Mouse (Mus musculus) lung, embryonic 16.5 days (tissue): ENCODE data around the gene Cenpv. TPM values are rescaled to one million over a fixed set of nuclear protein-coding genes. Genes with fewer than 3 reads are reported as not detected.
"Not testable (repeated sequence)": the region's sequence is repeated elsewhere in the genome, so short reads cannot be mapped to it uniquely, and the experiment has no call there.

Experiments
- ATAC-seq: fragments of 200-750 bp; cut with Nextera tagmentation; 2 replicates; pipeline ENCODE4 v1.8.0; 2017; ENCODE audit warnings: low read depth, mild to moderate bottlenecking, moderate library complexity
- H3K27ac ChIP-seq: fragments of 300-500 bp; sonication (generic); 2 replicates; pipeline ENCODE4 v1.5.1; 2014; ENCODE audit warnings: mild to moderate bottlenecking, control low read depth, low read length
- H3K27me3 ChIP-seq: fragments of 300-500 bp; sonication (generic); 2 replicates; pipeline ENCODE4 v1.6.1; 2014; ENCODE audit warnings: low read depth, low read length, mixed read lengths; ENCODE audit not compliant: control insufficient read depth, insufficient read depth
- H3K36me3 ChIP-seq: fragments of 300-500 bp; sonication (generic); 2 replicates; pipeline ENCODE4 v1.6.1; 2014; ENCODE audit warnings: low read length; ENCODE audit not compliant: control insufficient read depth, insufficient read depth
- H3K4me1 ChIP-seq: fragments of 300-500 bp; sonication (generic); replicated peaks from 2 replicates; pipeline ENCODE4 v1.6.1; 2014; ENCODE audit warnings: low read length, mixed read lengths; ENCODE audit not compliant: control insufficient read depth, insufficient read depth
- H3K4me2 ChIP-seq: fragments of 300-500 bp; sonication (generic); 2 replicates; pipeline ENCODE4 v1.6.1; 2014; ENCODE audit warnings: low read depth, low read length, control low read depth
- H3K4me3 ChIP-seq: fragments of 300-500 bp; sonication (generic); 2 replicates; pipeline ENCODE4 v1.5.1; 2014; ENCODE audit warnings: mild to moderate bottlenecking, low read length, control low read depth
- H3K9ac ChIP-seq: fragments of 300-500 bp; sonication (generic); 2 replicates; pipeline ENCODE4 v1.6.1; 2014; ENCODE audit warnings: low read length, control low read depth
- H3K9me3 ChIP-seq: fragments of 300-500 bp; sonication (generic); 2 replicates; pipeline ENCODE4 v1.6.1; 2016; ENCODE audit warnings: low read length; ENCODE audit not compliant: control insufficient read depth
- WGBS: fragments of 180-500 bp; shearing (Covaris S2); extraction: QIAGEN DNeasy Blood & Tissue Kit; methylation state at CpG from one replicate; pipeline ENCODE4 v1.1.7; 2014; 5-methylcytosine and 5-hydroxymethylcytosine counted together
- polyA plus RNA-seq: library from polyadenylated mRNA; unstranded; fragments of >200 nt; fragmentation: Nextera tagmentation; extraction: Ambion mirVana; gene quantifications from 2 replicates; pipeline ENCODE4 v1.2.1, GENCODE M21; 2015

The Cenpv gene
- polyA plus RNA-seq, 1 experiment from 2014 or later = 9.0 TPM

GRCm38 (mm10) chr11:62518991-62519390, 20.1 kb downstream of the Cenpv start:
- 17% methylated on average over 2 of the region's 2 CpGs for WGBS
- ATAC-seq = no peak

DNA sequence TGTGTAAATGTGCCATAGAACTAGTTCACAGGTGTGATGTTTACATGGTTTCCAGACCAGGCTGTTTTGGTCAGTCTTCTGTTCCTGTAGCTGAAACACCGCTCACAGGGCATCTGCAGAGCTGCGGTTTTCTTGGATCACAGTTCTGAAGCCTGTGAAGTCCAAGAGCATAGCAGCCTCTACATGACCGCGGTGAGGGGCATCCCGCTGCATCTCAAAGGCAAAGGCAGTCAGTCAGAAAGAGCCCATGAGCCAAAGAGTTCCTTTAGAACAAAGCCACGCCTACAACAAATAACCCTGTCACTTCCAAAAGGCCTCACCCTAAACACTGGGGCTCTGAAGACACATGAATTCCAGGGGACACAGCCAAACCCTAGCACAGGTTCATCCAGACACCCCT, 25.8 kb downstream of the Cenpv start:
- Histone ChIP-seq H3K27ac (no peak overlapping the region), H3K4me1 (no peaks in the 10 kb centered on the region), H3K4me2 (no peak overlapping the region), H3K9me3 (no peaks in the 10 kb centered on the region), H3K36me3 (no peaks in the 10 kb centered on the region), H3K9ac (no peak overlapping the region), H3K4me3 (no peak overlapping the region), H3K27me3 (no peaks in the 10 kb centered on the region)
- ATAC-seq = no peak
- 77% methylated on average over 6 of the region's 6 CpGs for WGBS

More at GRCm38 (mm10) chr11:62518991-62519390, 20.1 kb downstream of the Cenpv start:
- no peak overlapping the region for H3K4me3 ChIP-seq
- H3K27ac ChIP-seq = no peak overlapping the region
- no peaks in the 10 kb centered on the region for H3K4me1 ChIP-seq
- H3K36me3 ChIP-seq = no peaks in the 10 kb centered on the region
- H3K4me2 ChIP-seq = no peak overlapping the region
- no peaks in the 10 kb centered on the region for H3K9me3 ChIP-seq
- H3K9ac ChIP-seq = no peak overlapping the region
- no peaks in the 10 kb centered on the region for H3K27me3 ChIP-seq

DNA sequence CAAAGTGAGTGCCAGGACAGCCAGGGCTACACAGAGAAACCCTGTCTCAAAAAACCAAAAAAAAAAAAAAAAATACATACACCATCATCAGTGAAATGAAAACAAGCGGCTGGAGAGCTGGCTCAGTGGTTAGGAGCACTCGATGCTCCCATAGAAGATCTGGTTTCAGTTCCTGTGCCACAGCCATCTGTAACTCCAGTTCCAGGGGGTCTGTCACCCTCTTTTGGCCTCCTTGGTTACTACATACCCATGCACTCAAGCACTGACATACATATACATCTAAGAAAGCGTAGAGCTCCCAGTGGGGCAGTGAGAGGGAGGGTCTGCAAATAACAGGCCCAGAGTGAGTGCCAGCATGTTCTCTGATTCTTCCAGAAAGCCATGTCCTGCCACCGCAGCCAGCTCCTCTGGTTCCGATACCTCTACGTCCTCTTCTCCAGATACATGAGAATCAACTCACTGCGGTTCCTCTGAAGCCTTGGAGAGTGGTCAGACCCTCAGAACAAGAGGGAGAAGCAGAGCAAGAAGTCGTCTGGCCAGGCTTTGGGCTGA, 26.5 kb downstream of the Cenpv start:
- no peak overlapping the region for H3K4me2 ChIP-seq
- no peak overlapping the region for H3K4me3 ChIP-seq
- no peaks in the 10 kb centered on the region for H3K36me3 ChIP-seq
- H3K4me1 ChIP-seq = no peaks in the 10 kb centered on the region
- H3K27ac ChIP-seq = no peak overlapping the region
- H3K9me3 ChIP-seq = no peaks in the 10 kb centered on the region
- no peak for ATAC-seq
- 81% methylated on average over 8 of the region's 8 CpGs for WGBS
- no peak overlapping the region for H3K9ac ChIP-seq
- H3K27me3 ChIP-seq = no peaks in the 10 kb centered on the region

DNA sequence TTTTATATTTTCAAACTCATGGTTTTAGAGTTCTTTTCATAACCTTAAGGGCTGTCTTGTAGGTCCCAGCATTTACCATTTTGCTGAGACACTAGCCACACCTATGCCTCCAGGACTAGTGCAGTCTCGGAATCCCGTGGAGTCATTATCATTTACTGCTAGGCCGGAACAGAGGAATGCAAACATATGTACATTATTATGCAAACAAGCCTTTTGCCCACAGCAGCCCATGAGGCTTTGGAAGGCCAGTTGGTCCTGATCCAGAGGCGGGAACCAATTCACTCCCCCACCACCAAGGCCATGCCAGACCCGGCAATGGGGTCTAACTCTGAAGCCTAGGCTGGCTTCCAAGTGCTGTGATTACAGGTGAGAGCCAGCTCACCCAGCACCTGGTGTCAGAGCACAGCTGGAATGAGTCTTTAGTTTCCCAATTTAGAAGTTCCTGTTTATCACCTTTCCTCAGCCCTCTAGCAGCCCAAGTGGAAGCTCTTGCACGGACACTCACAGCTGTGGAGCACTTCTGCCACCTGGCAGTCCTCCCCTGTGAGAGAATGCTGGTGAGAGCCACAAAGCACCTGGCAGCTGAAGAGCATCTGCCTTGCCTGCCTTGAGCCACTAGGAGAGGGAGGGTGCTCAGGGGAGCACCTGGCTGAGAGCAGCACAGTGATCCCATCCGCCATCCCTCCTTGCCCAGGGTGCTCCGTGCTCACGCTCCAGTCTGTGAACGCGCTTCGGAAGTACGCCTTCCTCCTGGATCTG, 27.4 kb downstream of the Cenpv start:
- no peak overlapping the region for H3K4me3 ChIP-seq
- H3K9me3 ChIP-seq = no peaks in the 10 kb centered on the region
- no peak overlapping the region for H3K27ac ChIP-seq
- ATAC-seq = no peak
- 77% methylated on average over 13 of the region's 13 CpGs for WGBS
- H3K4me1 ChIP-seq = no peaks in the 10 kb centered on the region
- H3K4me2 ChIP-seq = no peak overlapping the region
- no peaks in the 10 kb centered on the region for H3K36me3 ChIP-seq
- H3K9ac ChIP-seq = no peak overlapping the region
- no peaks in the 10 kb centered on the region for H3K27me3 ChIP-seq

DNA sequence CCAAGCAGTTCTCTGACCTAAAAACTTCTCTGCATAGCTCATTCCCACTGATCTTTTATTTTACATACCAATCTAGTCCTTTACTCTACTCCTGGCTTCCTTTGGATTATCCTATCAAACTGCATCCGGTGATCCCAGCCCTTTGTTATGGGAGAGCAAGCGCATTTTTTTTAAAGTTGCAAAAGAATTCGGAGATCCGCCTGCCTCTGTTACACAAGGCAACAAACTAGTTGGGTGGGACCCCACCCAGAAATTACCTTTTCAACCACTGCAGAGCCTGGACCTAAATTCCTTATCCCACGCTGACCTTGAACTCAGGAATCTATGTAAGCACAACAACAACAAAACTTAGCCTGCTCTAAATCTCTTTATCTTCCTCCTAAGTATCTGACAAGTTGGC, 28.1 kb downstream of the Cenpv start:
- no peaks in the 10 kb centered on the region for H3K9me3 ChIP-seq
- H3K4me2 ChIP-seq = no peak overlapping the region
- no peak overlapping the region for H3K9ac ChIP-seq
- no peaks in the 10 kb centered on the region for H3K4me1 ChIP-seq
- H3K27ac ChIP-seq = no peak overlapping the region
- 87% methylated on average over 5 of the region's 5 CpGs for WGBS
- no peak for ATAC-seq
- H3K27me3 ChIP-seq = no peaks in the 10 kb centered on the region
- H3K36me3 ChIP-seq = no peaks in the 10 kb centered on the region
- no peak overlapping the region for H3K4me3 ChIP-seq

GRCm38 (mm10) chr11:62509571-62509970, 29.5 kb downstream of the Cenpv start:
- H3K27me3 ChIP-seq = no peaks in the 10 kb centered on the region
- H3K4me2 ChIP-seq = no peak overlapping the region
- WGBS = 43% methylated on average over 3 of the region's 3 CpGs
- H3K36me3 ChIP-seq = no peaks in the 10 kb centered on the region
- H3K9me3 ChIP-seq = no peaks in the 10 kb centered on the region
- no peak overlapping the region for H3K9ac ChIP-seq
- H3K4me1 ChIP-seq = no peaks in the 10 kb centered on the region
- no peak for ATAC-seq
- H3K27ac ChIP-seq = no peak overlapping the region
- no peak overlapping the region for H3K4me3 ChIP-seq

DNA sequence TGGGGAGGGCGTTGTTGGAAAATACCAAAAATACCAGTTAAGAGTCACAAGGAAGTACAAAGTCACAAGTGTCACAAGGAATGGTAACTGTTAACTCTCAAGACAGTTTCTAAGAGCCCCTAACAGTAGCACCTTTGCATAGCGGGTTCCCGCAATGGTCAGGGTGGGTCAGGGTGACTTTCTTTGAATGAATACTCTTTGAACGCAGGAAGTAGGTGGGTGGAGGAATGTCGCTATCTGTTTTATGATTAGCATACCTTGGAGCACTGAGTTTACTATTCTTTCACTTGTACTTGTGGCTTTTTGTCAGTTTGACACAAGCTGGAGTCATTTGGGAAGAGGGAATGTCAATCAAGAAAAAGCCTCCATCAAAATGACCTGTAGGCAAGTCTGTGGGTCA, 30.2 kb downstream of the Cenpv start:
- H3K4me2 ChIP-seq, ATAC-seq, H3K9me3 ChIP-seq, H3K9ac ChIP-seq, H3K4me3 ChIP-seq, H3K4me1 ChIP-seq, H3K27ac ChIP-seq, H3K27me3 ChIP-seq, H3K36me3 ChIP-seq: not testable (repeated sequence)
- WGBS = 91% methylated on average over 5 of the region's 5 CpGs

DNA sequence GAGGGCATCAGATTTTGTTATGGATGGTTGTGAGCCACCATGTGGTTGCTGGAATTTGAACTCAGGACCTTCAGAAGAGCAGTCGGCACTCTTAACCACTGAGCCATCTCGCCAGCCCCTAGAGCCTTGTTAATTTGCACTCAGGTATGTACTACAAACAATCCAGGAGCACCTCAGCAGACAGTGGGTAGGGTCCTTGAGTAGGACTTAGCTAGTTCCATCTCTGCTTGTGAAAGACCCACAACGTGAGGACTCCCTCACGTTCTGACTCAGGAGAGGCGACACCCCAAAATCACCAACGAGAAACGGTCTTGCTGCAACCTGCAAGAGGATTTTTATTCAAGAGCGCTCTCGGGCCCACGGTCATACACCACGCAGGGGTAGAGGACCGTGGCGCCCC, 30.7 kb downstream of the Cenpv start:
- WGBS = 95% methylated on average over 13 of the region's 13 CpGs
- not testable (repeated sequence) for H3K27me3 ChIP-seq, H3K27ac ChIP-seq, H3K36me3 ChIP-seq, H3K4me3 ChIP-seq, H3K4me2 ChIP-seq, H3K4me1 ChIP-seq, H3K9ac ChIP-seq, ATAC-seq, H3K9me3 ChIP-seq

DNA sequence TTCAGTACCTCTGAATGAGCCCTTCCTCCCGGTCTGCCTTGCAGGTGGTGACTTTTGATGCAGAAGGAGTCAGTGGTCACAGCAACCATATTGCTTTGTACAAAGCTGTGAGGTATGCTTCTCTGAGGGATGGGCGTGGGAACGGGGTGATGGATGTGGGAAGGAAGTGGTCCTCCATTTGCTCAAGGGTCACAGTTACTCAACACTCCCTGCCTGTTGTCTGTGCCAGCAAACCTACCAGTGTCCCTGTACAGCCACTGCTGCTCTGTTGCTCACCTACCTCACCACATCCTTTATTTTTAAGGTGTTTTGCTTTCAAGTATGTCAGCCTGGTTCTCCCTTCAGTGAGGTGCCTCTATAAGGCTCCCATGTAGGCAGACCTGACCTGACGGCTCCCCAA, 31.4 kb downstream of the Cenpv start:
- H3K4me1 ChIP-seq = no peaks in the 10 kb centered on the region
- no peak overlapping the region for H3K4me3 ChIP-seq
- H3K27me3 ChIP-seq = no peaks in the 10 kb centered on the region
- WGBS = 80% methylated on average over 4 of the region's 4 CpGs
- H3K4me2 ChIP-seq = no peak overlapping the region
- H3K36me3 ChIP-seq = no peaks in the 10 kb centered on the region
- no peaks in the 10 kb centered on the region for H3K9me3 ChIP-seq
- no peak overlapping the region for H3K27ac ChIP-seq
- no peak overlapping the region for H3K9ac ChIP-seq
- ATAC-seq = no peak
